Mouse (Mus musculus): ENCODE data around the gene Fam213b.
A peak's percentile ranks its signal among the peaks of the same experiment; 100 is the strongest.

Gene Fam213b

GRCm38 (mm10) chr4:154922931-154923330 lies 24.0 kb upstream of the Fam213b start:
- DNase-seq (ENCODE audit: low spot score in 2 of 2) = no peak

GRCm38 (mm10) chr4:154922291-154922690 lies 23.4 kb upstream of the Fam213b start:
- no peak for DNase-seq (ENCODE audit: low spot score in 2 of 2)

GRCm38 (mm10) chr4:154916662-154917061 lies 17.7 kb upstream of the Fam213b start:
- DNase-seq (ENCODE audit: low spot score in 2 of 2) = no peak

- DNase-seq (ENCODE audit: low spot score in 2 of 2) = no peak
Observed at GRCm38 (mm10) chr4:154915286-154915685, 16.4 kb upstream of the Fam213b start.

- DNase-seq (ENCODE audit: low spot score in 2 of 2) = no peak
Observed at GRCm38 (mm10) chr4:154914707-154915106, 15.8 kb upstream of the Fam213b start.

GRCm38 (mm10) chr4:154914252-154914651 lies 15.3 kb upstream of the Fam213b start:
- DNase-seq (ENCODE audit: low spot score in 2 of 2) = no peak

GRCm38 (mm10) chr4:154913845-154914244 lies 14.9 kb upstream of the Fam213b start:
- DNase-seq (ENCODE audit: low spot score in 2 of 2) = no peak

GRCm38 (mm10) chr4:154911644-154912043 lies 12.7 kb upstream of the Fam213b start:
- no peak for DNase-seq (ENCODE audit: low spot score in 2 of 2)

- DNase-seq (ENCODE audit: low spot score in 2 of 2) = peak in 1 of 2 experiments; percentile 44
Observed at GRCm38 (mm10) chr4:154910606-154911522, 11.9 kb upstream of the Fam213b start.

- DNase-seq (ENCODE audit: low spot score in 2 of 2) = no peak
Observed at GRCm38 (mm10) chr4:154908490-154908889, 9.6 kb upstream of the Fam213b start.

GRCm38 (mm10) chr4:154907833-154908232 lies 8.9 kb upstream of the Fam213b start:
- DNase-seq (ENCODE audit: low spot score in 2 of 2) = peak in 1 of 2 experiments; percentile 75

GRCm38 (mm10) chr4:154904185-154905071 lies 5.5 kb upstream of the Fam213b start:
- peak; percentile 78 to 93 for DNase-seq (ENCODE audit: low spot score in 2 of 2)

GRCm38 (mm10) chr4:154902371-154902770 lies 3.4 kb upstream of the Fam213b start:
- DNase-seq (ENCODE audit: low spot score in 2 of 2) = no peak

- no peak for DNase-seq (ENCODE audit: low spot score in 2 of 2)
Observed at GRCm38 (mm10) chr4:154897676-154898465, 1.1 kb downstream of the Fam213b start.

- DNase-seq (ENCODE audit: low spot score in 2 of 2) = no peak
Observed at GRCm38 (mm10) chr4:154895549-154895948, 3.4 kb downstream of the Fam213b start.

- DNase-seq (ENCODE audit: low spot score in 2 of 2) = no peak
Observed at GRCm38 (mm10) chr4:154890887-154891286, 8.0 kb downstream of the Fam213b start.

- DNase-seq (ENCODE audit: low spot score in 2 of 2) = no peak
Observed at GRCm38 (mm10) chr4:154887593-154888250, 11.2 kb downstream of the Fam213b start.

GRCm38 (mm10) chr4:154886876-154887592 lies 11.9 kb downstream of the Fam213b start:
- DNase-seq (ENCODE audit: low spot score in 2 of 2) = no peak

GRCm38 (mm10) chr4:154885416-154885815 lies 13.5 kb downstream of the Fam213b start:
- no peak for DNase-seq (ENCODE audit: low spot score in 2 of 2)

GRCm38 (mm10) chr4:154882014-154882659 lies 16.8 kb downstream of the Fam213b start:
- no peak for DNase-seq (ENCODE audit: low spot score in 2 of 2)

Measured in left cerebral cortex, adult 9 months (tissue).